Mouse (Mus musculus) heart, adult 11 months (tissue): ENCODE results near the gene Rab44.

Experiments
- DNase-seq: peaks from one replicate; pipeline ENCODE4 v3.0.0; 2022

The Rab44 gene

GRCm38 (mm10) chr17:29091348-29091944 lies 22.5 kb upstream of the Rab44 start:
- DNase-seq: peak; percentile 90

GRCm38 (mm10) chr17:29092497-29092896 lies 21.4 kb upstream of the Rab44 start:
- DNase-seq: peak; percentile 68

- peak; percentile 99 for DNase-seq
Measured at GRCm38 (mm10) chr17:29093110-29093952, 20.6 kb upstream of the Rab44 start.

- no peak for DNase-seq
Measured at GRCm38 (mm10) chr17:29093961-29094309, 20.0 kb upstream of the Rab44 start.

- DNase-seq: peak; percentile 99
Measured at GRCm38 (mm10) chr17:29094310-29095181, 19.4 kb upstream of the Rab44 start.

- peak; percentile 100 for DNase-seq
Measured at GRCm38 (mm10) chr17:29095201-29095733, 18.7 kb upstream of the Rab44 start.

- DNase-seq: peak; percentile 78
Measured at GRCm38 (mm10) chr17:29096245-29096644, 17.7 kb upstream of the Rab44 start.

- peak; percentile 89 for DNase-seq
Measured at GRCm38 (mm10) chr17:29096851-29097561, 16.9 kb upstream of the Rab44 start.

- DNase-seq: peak; percentile 87
Measured at GRCm38 (mm10) chr17:29098291-29098690, 15.7 kb upstream of the Rab44 start.

GRCm38 (mm10) chr17:29099076-29099475 lies 14.9 kb upstream of the Rab44 start:
- peak; percentile 85 for DNase-seq

- peak; percentile 42 for DNase-seq
Measured at GRCm38 (mm10) chr17:29100627-29101026, 13.3 kb upstream of the Rab44 start.

GRCm38 (mm10) chr17:29110356-29110755 lies 3.6 kb upstream of the Rab44 start:
- peak; percentile 56 for DNase-seq

GRCm38 (mm10) chr17:29111332-29111731 lies 2.6 kb upstream of the Rab44 start:
- DNase-seq: peak; percentile 87

- DNase-seq: peak; percentile 63
Measured at GRCm38 (mm10) chr17:29116023-29116422, 2.1 kb downstream of the Rab44 start.

GRCm38 (mm10) chr17:29117006-29117648 lies 3.2 kb downstream of the Rab44 start:
- DNase-seq: peak; percentile 74

GRCm38 (mm10) chr17:29118057-29118456 lies 4.1 kb downstream of the Rab44 start:
- DNase-seq: peak; percentile 59

GRCm38 (mm10) chr17:29120666-29121065 lies 6.7 kb downstream of the Rab44 start:
- peak; percentile 92 for DNase-seq

- peak; percentile 83 for DNase-seq
Measured at GRCm38 (mm10) chr17:29122817-29123216, 8.9 kb downstream of the Rab44 start.

- DNase-seq: peak; percentile 69
Measured at GRCm38 (mm10) chr17:29123578-29124174, 9.7 kb downstream of the Rab44 start.

GRCm38 (mm10) chr17:29126561-29126960 lies 12.6 kb downstream of the Rab44 start:
- DNase-seq: peak; percentile 75

GRCm38 (mm10) chr17:29129341-29129740 lies 15.4 kb downstream of the Rab44 start:
- no peak for DNase-seq
